Mouse (Mus musculus): ENCODE results near the gene Rassf2. TPM values are rescaled to one million over a fixed set of nuclear protein-coding genes. Genes with fewer than 3 reads are reported as not detected.
A peak's percentile ranks its signal among the peaks of the same experiment; 100 is the strongest.

The Rassf2 gene
- polyA plus RNA-seq, 1 experiment: 9.1 TPM

DNA sequence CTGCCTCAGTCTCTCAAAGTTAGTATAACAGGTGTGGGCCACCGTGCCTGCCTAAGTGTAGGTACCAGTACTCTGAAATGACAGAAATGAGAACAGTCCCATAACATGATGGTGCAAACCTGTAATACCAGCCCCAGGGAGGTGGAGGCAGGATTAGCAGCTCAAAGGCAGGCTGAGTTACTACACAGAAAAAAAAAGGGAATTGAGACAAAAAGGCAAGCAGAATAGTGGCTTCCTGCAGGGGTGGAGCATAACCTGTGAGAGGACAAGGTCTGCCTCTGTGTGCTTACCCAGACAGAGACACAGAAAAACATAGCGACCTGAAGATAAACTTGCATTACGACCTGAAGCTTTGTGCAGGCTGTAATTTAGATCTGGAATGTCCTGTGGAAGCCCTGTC is 53.4 kb downstream of the Rassf2 start:
- Histone ChIP-seq H3K27ac (ENCODE audit: control insufficient read depth, insufficient read depth, low read depth, low read length) (no peak overlapping the region), H3K4me1 (ENCODE audit: control insufficient read depth, insufficient read depth, low read length) (no peaks in the 10 kb centered on the region), H3K27me3 (ENCODE audit: control insufficient read depth, insufficient read depth, low read length) (no peaks in the 10 kb centered on the region), H3K4me3 (ENCODE audit: control insufficient read depth, low read depth, low read length) (no peak overlapping the region), H3K36me3 (ENCODE audit: control insufficient read depth, insufficient read depth, low read length) (no peaks in the 10 kb centered on the region)
- TF ChIP-seq POLR2A (IDR thresholded peaks at IDR 0.05; ENCODE audit: control insufficient read depth, low read depth, low read length) (no peak), CTCF (IDR thresholded peaks at IDR 0.05; ENCODE audit: control insufficient read depth, insufficient read depth, insufficient replicate concordance, low read depth, low read length) (no peak)

DNA sequence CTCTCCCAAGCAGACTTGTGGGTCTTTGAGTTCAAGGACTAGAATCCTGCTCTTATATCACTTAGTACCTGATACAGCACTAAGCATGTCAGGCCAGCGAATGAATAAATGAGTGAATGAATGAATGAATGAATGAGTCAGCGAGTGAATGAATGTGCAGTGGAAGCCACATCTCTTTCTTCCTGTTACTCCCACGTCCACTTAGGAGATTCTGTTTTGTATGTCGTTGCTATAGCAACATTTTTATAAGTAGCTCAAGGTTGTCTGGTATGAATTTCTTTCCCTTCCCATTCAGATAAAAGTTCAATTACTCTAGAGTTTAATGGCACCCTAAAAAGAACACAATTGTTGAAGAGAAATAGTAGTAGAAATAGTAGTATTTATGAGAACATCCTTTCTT is 59.0 kb downstream of the Rassf2 start:
- H3K36me3 ChIP-seq (ENCODE audit: control insufficient read depth, insufficient read depth, low read length): no peaks in the 10 kb centered on the region
- no peaks in the 10 kb centered on the region for H3K27me3 ChIP-seq (ENCODE audit: control insufficient read depth, insufficient read depth, low read length)
- no peaks in the 10 kb centered on the region for H3K4me1 ChIP-seq (ENCODE audit: control insufficient read depth, insufficient read depth, low read length)
- TF ChIP-seq CTCF (IDR thresholded peaks at IDR 0.05; ENCODE audit: control insufficient read depth, insufficient read depth, insufficient replicate concordance, low read depth, low read length): no peak
- TF ChIP-seq POLR2A (IDR thresholded peaks at IDR 0.05; ENCODE audit: control insufficient read depth, low read depth, low read length): no peak
- H3K27ac ChIP-seq (ENCODE audit: control insufficient read depth, insufficient read depth, low read depth, low read length): no peak overlapping the region
- no peak overlapping the region for H3K4me3 ChIP-seq (ENCODE audit: control insufficient read depth, low read depth, low read length)

DNA sequence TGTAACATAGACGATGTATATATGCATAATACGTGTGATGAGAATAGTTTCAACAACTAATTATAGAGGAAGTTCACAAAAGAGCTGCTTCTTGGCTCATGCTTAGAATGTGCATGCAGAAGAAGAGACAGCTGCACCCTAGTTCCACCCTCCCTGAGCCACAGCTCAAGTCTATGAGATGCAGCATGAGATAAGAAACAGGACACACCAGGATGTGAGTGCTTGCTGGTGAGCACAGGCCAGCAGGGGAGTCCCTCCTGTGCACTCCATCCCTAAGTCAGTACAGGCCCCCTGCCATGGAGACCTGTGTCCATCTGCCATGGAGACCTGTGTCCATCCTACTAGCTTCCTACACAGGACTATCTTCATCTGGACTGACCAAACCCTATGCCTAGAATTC is 59.5 kb downstream of the Rassf2 start:
- H3K36me3 ChIP-seq (ENCODE audit: control insufficient read depth, insufficient read depth, low read length): no peaks in the 10 kb centered on the region
- H3K27ac ChIP-seq (ENCODE audit: control insufficient read depth, insufficient read depth, low read depth, low read length): no peak overlapping the region
- H3K27me3 ChIP-seq (ENCODE audit: control insufficient read depth, insufficient read depth, low read length): no peaks in the 10 kb centered on the region
- H3K4me3 ChIP-seq (ENCODE audit: control insufficient read depth, low read depth, low read length): no peak overlapping the region
- no peak for TF ChIP-seq POLR2A (IDR thresholded peaks at IDR 0.05; ENCODE audit: control insufficient read depth, low read depth, low read length)
- TF ChIP-seq CTCF (IDR thresholded peaks at IDR 0.05; ENCODE audit: control insufficient read depth, insufficient read depth, insufficient replicate concordance, low read depth, low read length): no peak
- H3K4me1 ChIP-seq (ENCODE audit: control insufficient read depth, insufficient read depth, low read length): no peaks in the 10 kb centered on the region

DNA sequence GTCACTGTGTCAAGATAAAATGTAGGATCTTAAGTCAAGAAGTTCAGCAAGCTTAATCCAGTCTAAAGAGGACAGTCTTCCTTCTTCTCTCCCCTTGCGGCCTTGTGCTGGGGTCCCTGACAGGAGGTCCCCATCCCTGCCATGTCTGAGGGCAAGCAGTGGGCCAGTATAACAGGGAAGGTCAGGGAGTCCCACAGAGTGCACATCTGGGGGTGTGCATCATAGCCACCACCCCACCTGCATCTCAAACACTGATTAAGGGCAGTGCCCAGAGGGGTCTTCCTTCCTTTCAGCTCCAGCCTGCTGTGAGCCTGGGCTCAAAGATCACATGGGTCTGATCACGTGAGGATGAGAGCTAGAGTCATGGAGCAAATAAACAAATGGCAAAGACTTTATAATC is 68.4 kb downstream of the Rassf2 start:
- Histone ChIP-seq H3K27me3 (ENCODE audit: control insufficient read depth, insufficient read depth, low read length) (no peaks in the 10 kb centered on the region), H3K4me1 (ENCODE audit: control insufficient read depth, insufficient read depth, low read length) (no peaks in the 10 kb centered on the region), H3K27ac (ENCODE audit: control insufficient read depth, insufficient read depth, low read depth, low read length) (no peak overlapping the region), H3K4me3 (ENCODE audit: control insufficient read depth, low read depth, low read length) (no peak overlapping the region), H3K36me3 (ENCODE audit: control insufficient read depth, insufficient read depth, low read length) (no peaks in the 10 kb centered on the region)
- TF ChIP-seq POLR2A (IDR thresholded peaks at IDR 0.05; ENCODE audit: control insufficient read depth, low read depth, low read length): no peak
- TF ChIP-seq CTCF (IDR thresholded peaks at IDR 0.05; ENCODE audit: control insufficient read depth, insufficient read depth, insufficient replicate concordance, low read depth, low read length): no peak

DNA sequence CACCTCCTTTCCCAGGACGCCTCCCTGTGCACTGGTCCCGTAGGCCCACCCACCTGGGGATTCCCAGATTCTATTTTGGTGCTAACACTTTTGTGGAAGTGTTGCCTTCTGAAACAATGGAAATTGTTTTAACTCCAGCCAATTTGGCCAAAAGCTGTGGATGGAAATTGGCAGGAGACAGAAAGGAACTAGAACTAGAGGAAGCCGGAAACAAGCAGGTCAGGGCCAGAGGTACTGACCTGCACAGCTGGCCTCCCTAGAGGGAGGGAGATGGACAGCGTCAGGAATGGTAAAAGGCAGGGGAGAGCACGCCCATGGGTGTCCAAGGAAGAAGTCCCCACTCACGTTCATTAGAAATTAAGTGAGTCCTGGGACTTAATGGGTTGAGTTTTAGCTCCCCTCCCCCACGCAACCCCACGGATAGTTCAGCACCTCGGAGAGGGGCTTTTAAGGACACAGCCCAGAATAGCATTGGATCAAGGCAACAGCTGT is 72.3 kb downstream of the Rassf2 start:
- Histone ChIP-seq H3K27ac (ENCODE audit: control insufficient read depth, insufficient read depth, low read depth, low read length) (no peak overlapping the region), H3K27me3 (ENCODE audit: control insufficient read depth, insufficient read depth, low read length) (no peaks in the 10 kb centered on the region), H3K4me3 (ENCODE audit: control insufficient read depth, low read depth, low read length) (no peak overlapping the region), H3K4me1 (ENCODE audit: control insufficient read depth, insufficient read depth, low read length) (peaks cover 8% of the 10 kb centered on the region), H3K36me3 (ENCODE audit: control insufficient read depth, insufficient read depth, low read length) (no peaks in the 10 kb centered on the region)
- no peak for TF ChIP-seq CTCF (IDR thresholded peaks at IDR 0.05; ENCODE audit: control insufficient read depth, insufficient read depth, insufficient replicate concordance, low read depth, low read length)
- TF ChIP-seq POLR2A (IDR thresholded peaks at IDR 0.05; ENCODE audit: control insufficient read depth, low read depth, low read length): no peak

DNA sequence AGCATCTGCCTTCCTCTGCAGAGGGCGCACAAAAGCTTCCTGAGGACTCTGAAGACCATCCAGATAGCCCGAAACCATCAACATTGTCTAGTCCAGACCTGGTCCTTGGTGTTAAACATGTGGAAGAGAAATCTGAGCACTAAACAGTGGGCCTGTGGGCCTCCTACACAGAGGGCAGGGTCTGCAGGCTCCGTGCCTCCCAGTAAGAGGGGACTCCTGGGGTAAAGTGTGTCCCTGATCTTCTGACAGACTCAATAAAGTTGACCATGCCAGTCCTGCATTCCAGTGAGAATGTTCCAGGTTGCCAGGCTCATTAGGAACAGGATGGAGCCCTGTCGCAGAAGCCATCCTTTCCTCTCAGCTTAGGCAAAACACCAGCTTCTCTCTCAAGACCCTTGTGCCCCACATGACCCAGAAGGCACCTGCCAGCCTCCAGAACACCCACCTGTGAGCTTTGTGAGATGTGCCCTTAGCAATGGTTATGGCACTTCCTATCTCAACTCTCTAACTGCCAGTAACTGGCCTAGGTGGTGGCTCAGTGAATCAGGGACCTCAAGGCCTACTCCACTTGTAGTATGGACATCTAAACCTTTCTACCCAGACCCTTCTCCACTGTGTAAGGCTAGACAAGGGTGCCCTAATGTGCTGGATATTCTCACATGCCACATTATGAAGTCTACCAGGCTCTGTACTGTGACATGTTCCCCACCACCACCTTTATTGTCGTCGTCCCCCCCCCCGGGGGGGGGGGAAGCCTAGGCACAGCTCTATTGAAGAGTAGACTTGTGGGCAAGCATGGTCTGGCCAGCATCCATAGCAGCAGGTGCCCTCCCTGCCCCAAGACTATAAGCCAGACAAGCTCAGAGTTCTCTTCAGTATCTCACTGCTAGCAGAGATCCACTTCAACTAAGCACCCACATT is 73.5 kb downstream of the Rassf2 start:
- no peak for TF ChIP-seq POLR2A (IDR thresholded peaks at IDR 0.05; ENCODE audit: control insufficient read depth, low read depth, low read length)
- no peak for TF ChIP-seq CTCF (IDR thresholded peaks at IDR 0.05; ENCODE audit: control insufficient read depth, insufficient read depth, insufficient replicate concordance, low read depth, low read length)
- H3K36me3 ChIP-seq (ENCODE audit: control insufficient read depth, insufficient read depth, low read length): no peaks in the 10 kb centered on the region
- H3K27ac ChIP-seq (ENCODE audit: control insufficient read depth, insufficient read depth, low read depth, low read length): no peak overlapping the region
- no peaks in the 10 kb centered on the region for H3K27me3 ChIP-seq (ENCODE audit: control insufficient read depth, insufficient read depth, low read length)
- no peak overlapping the region for H3K4me3 ChIP-seq (ENCODE audit: control insufficient read depth, low read depth, low read length)
- H3K4me1 ChIP-seq (ENCODE audit: control insufficient read depth, insufficient read depth, low read length): peaks cover 8% of the 10 kb centered on the region

DNA sequence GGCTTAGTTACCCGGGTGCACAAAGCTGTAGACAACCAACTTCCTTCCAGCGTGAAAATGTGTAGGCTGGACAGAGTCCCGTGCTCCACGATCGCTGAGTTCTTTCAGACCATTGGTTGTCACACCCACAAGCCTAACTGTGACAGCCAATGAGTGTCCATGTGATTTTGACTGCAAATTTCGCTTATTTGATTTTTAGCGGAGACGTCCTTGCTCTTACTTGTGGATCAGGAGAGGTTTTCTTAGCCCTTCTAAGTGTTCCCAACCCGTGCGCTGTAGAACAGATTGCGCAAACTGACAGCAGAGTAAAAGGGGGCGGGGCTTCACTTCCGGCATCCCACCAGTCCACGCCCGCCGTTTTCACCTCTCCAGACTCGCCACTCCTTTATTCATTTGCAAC is 74.8 kb downstream of the Rassf2 start:
- H3K4me3 ChIP-seq (ENCODE audit: control insufficient read depth, low read depth, low read length): peak overlapping the region; percentile 26; the same call in 1 of the 2 replicates
- H3K27ac ChIP-seq (ENCODE audit: control insufficient read depth, insufficient read depth, low read depth, low read length): peak overlapping the region; percentile 56; the same call in 1 of the 2 replicates
- peaks cover 12% of the 10 kb centered on the region for H3K4me1 ChIP-seq (ENCODE audit: control insufficient read depth, insufficient read depth, low read length)
- no peaks in the 10 kb centered on the region for H3K36me3 ChIP-seq (ENCODE audit: control insufficient read depth, insufficient read depth, low read length)
- no peaks in the 10 kb centered on the region for H3K27me3 ChIP-seq (ENCODE audit: control insufficient read depth, insufficient read depth, low read length)
- TF ChIP-seq POLR2A (IDR thresholded peaks at IDR 0.05; ENCODE audit: control insufficient read depth, low read depth, low read length) (no peak), CTCF (IDR thresholded peaks at IDR 0.05; ENCODE audit: control insufficient read depth, insufficient read depth, insufficient replicate concordance, low read depth, low read length) (no peak)

Data from testis, adult 2 months (tissue).